Mouse (Mus musculus) kidney, adult 2 months (tissue): ENCODE results near the gene Ankle1. TPM values are rescaled to one million over a fixed set of nuclear protein-coding genes. Genes with fewer than 3 reads are reported as not detected.

Experiments used
- DNase-seq: peaks from one replicate; pipeline ENCODE4 v3.0.0; 2021
- H3K27ac ChIP-seq: fragments of 200-500 bp; 2 replicates; pipeline ENCODE4 v1.5.1; 2012; ENCODE audit warnings: low read depth, low read length, control low read depth, inconsistent platforms; ENCODE audit not compliant: insufficient read depth
- H3K27me3 ChIP-seq: fragments of 200-500 bp; replicated peaks from 2 replicates; pipeline ENCODE4 v1.6.1; 2012; ENCODE audit warnings: mild to moderate bottlenecking, moderate library complexity, low read length, inconsistent platforms; ENCODE audit not compliant: control insufficient read depth, insufficient read depth
- H3K36me3 ChIP-seq: fragments of 200-500 bp; 2 replicates; pipeline ENCODE4 v1.6.1; 2012; ENCODE audit warnings: mild to moderate bottlenecking, moderate library complexity, low read length, inconsistent platforms; ENCODE audit not compliant: control insufficient read depth, insufficient read depth
- H3K4me1 ChIP-seq: fragments of 200-500 bp; 2 replicates; pipeline ENCODE4 v1.6.1; 2011; ENCODE audit warnings: low read length; ENCODE audit not compliant: control insufficient read depth, insufficient read depth
- H3K4me3 ChIP-seq: fragments of 200-500 bp; 2 replicates; pipeline ENCODE4 v1.5.1; 2011; ENCODE audit warnings: mild to moderate bottlenecking, low read depth, low read length, control low read depth; ENCODE audit not compliant: insufficient read depth
- CTCF ChIP-seq: fragments of 200-500 bp; conservative IDR thresholded peaks from 2 replicates; pipeline ENCODE4 v1.5.1; 2011; ENCODE audit warnings: low read depth, mild to moderate bottlenecking, control low read depth, low read length, moderate library complexity, mixed read lengths; ENCODE audit not compliant: insufficient read depth, insufficient read length
- POLR2A ChIP-seq: fragments of 200-500 bp; IDR thresholded peaks from one replicate; pipeline ENCODE4 v1.6.1; 2011; ENCODE audit warnings: low read depth, low read length, control low read depth
- WGBS: fragments of 180-500 bp; shearing (Covaris S2); methylation state at CpG from one replicate; pipeline ENCODE4 v1.1.7; 2018; 5-methylcytosine and 5-hydroxymethylcytosine counted together
- polyA plus RNA-seq: library from polyadenylated mRNA; depleted of rRNA; stranded (reverse); fragments of >200 nt; gene quantifications from 2 replicates; pipeline ENCODE4 v1.2.3, GENCODE M21; 2012

Gene Ankle1
- polyA plus RNA-seq, 1 experiment = 0.28 TPM

DNA sequence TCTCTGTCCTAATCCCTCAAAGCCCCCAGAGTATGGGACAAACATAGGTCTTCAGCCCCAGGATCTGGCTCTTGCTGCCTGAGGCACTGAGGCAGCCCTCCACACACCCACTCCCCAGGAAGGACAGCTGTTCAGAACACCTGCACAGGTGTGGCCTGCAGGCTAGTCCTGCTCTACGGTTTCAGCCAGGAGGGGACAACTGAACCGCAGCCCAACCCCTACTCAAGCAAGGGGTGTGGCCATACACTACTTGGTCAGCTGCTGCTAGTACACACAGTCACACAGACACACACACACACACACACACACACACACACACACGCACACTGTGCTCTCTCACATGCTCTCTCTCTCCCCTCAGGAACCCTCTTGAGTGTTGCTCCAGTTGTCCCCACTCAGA, 21.9 kb upstream of the Ankle1 start:
- H3K27ac ChIP-seq = peak overlapping the region; percentile 96
- H3K27me3 ChIP-seq = no peaks in the 10 kb centered on the region
- no peaks in the 10 kb centered on the region for H3K36me3 ChIP-seq
- H3K4me3 ChIP-seq = no peak overlapping the region
- DNase-seq = no peak
- H3K4me1 ChIP-seq = peaks cover 22% of the 10 kb centered on the region
- no peak for TF ChIP-seq CTCF
- TF ChIP-seq POLR2A = no peak
- WGBS = 33% methylated on average over 3 of the region's 3 CpGs

DNA sequence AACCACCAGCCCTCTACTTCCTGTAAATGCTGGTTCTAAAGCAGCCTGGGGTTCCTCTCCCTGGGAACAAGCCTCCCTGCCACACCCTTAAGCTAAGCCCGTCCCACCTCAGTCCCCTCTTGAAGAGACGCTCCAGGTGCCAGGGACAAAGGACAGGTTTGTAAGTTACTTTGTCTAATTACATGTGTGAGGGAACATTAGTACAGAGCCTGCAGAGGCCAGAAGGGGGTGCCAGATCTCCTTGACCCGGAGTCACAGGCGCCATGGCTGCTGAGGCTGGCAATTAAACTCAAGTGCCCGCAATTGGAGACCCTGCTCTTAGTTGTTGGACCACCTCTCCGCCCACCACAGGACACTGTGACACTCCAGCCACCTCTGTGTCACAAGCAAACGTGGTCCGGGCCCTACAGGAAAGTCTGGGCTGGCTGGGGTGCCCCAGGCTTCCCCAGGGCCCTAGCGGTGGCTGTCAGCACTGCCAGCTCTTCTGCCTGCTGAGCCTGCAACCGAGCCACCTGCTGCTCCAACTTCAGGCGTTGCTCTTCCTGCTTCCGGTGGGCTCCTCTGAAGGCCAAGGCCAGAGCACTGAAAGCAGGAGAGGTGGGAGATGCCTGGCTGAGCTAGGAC, 20.5 kb upstream of the Ankle1 start:
- Histone ChIP-seq H3K36me3 (no peaks in the 10 kb centered on the region), H3K4me3 (no peak overlapping the region), H3K4me1 (peaks cover 17% of the 10 kb centered on the region), H3K27me3 (no peaks in the 10 kb centered on the region), H3K27ac (no peak overlapping the region)
- DNase-seq = peak; percentile 30
- 89% methylated on average over 12 of the region's 12 CpGs for WGBS
- TF ChIP-seq POLR2A (no peak), CTCF (peak; percentile 29; the same call in 1 of the 2 replicates)

DNA sequence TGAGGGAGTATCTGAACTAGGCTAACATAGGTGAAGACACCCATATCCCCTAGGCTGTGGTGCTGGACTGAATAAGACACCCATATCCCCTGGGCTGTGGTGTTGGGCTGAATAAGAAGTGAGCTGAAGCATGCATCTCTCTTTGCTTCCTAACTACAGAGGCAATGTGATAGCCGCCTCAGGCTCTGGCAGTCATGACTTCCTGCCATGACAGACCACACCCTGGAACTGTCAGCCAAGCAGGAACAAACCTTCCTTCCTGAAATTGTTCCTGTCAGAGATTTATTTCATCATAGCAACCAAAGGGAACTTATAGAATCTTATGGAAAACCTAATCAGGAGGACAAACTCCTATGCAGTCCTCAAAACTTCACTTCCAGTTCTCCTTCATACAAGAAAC, 17.5 kb upstream of the Ankle1 start:
- Histone ChIP-seq H3K4me1 (peaks cover 8% of the 10 kb centered on the region), H3K4me3 (no peak overlapping the region), H3K36me3 (no peaks in the 10 kb centered on the region), H3K27ac (peak overlapping the region; percentile 43; the same call in 1 of the 2 replicates), H3K27me3 (no peaks in the 10 kb centered on the region)
- 62% methylated on average over 1 of the region's 1 CpGs for WGBS
- DNase-seq = peak; percentile 64
- TF ChIP-seq POLR2A = no peak
- no peak for TF ChIP-seq CTCF

DNA sequence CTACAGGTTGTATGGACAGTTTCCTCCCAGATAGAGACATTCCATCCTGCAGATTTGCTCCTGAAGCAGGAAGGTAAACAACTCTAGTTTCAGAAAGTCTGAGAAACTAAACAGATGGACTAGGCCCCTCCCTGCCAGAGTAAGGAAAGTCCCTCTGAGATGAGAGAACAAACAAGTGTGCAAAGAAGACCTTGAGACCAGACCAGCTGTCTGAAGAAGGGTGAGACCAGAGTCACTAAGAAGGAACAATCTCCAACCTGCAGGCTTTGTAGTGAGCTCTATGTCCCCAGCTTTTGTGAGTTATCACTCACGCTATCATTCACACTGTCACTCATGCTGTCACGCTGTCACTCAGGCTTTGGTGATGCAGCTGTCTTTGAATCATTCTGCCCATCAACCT, 14.1 kb upstream of the Ankle1 start:
- Histone ChIP-seq H3K27me3 (no peaks in the 10 kb centered on the region), H3K27ac (no peak overlapping the region), H3K36me3 (no peaks in the 10 kb centered on the region), H3K4me3 (no peak overlapping the region), H3K4me1 (peaks cover 3% of the 10 kb centered on the region; the same call in 1 of the 2 replicates)
- DNase-seq = no peak
- 92% methylated on average over 2 of the region's 2 CpGs for WGBS
- TF ChIP-seq CTCF = no peak
- TF ChIP-seq POLR2A = no peak

GRCm38 (mm10) chr8:71392391-71392790, 13.4 kb upstream of the Ankle1 start:
- 81% methylated on average over 5 of the region's 5 CpGs for WGBS
- H3K4me3 ChIP-seq = no peak overlapping the region
- H3K27me3 ChIP-seq = no peaks in the 10 kb centered on the region
- DNase-seq = no peak
- no peaks in the 10 kb centered on the region for H3K36me3 ChIP-seq
- H3K27ac ChIP-seq = no peak overlapping the region
- peaks cover 3% of the 10 kb centered on the region; the same call in 1 of the 2 replicates for H3K4me1 ChIP-seq
- no peak for TF ChIP-seq POLR2A
- TF ChIP-seq CTCF = no peak

- peak; percentile 57 for DNase-seq
- 28% methylated on average over 3 of the region's 3 CpGs for WGBS
- Histone ChIP-seq H3K27me3 (no peaks in the 10 kb centered on the region), H3K36me3 (no peaks in the 10 kb centered on the region), H3K4me1 (peaks cover 4% of the 10 kb centered on the region; the same call in 1 of the 2 replicates), H3K4me3 (peak overlapping the region; percentile 10; the same call in 1 of the 2 replicates), H3K27ac (no peak overlapping the region)
- TF ChIP-seq CTCF (no peak), POLR2A (no peak)
These were observed 12.9 kb upstream of the Ankle1 start for GRCm38 (mm10) chr8:71392871-71393270.

DNA sequence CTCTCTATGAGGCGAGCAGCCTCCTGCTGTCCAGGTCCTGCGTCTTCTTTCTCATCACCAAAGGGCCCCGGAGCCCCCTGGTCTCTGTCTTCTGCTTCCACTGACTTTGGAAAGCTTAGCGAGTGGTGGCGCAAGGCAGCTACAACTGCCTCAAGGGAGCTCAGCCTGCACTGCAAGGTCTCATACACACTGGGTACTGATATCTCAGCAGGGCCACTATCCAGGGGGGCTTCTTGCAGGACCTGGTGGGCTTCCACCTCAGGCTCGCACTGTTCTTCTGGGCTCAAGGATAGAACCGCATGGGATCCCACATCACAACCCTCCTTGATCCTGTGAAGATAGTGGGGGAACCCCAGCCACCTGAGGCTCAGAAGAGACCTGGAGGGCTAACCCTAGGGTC, 11.3 kb upstream of the Ankle1 start:
- Histone ChIP-seq H3K4me1 (peaks cover 5% of the 10 kb centered on the region; the same call in 1 of the 2 replicates), H3K27ac (peak overlapping the region; percentile 75; the same call in 1 of the 2 replicates), H3K27me3 (no peaks in the 10 kb centered on the region), H3K4me3 (peak overlapping the region; percentile 59), H3K36me3 (no peaks in the 10 kb centered on the region)
- DNase-seq = no peak
- TF ChIP-seq POLR2A = no peak
- no peak for TF ChIP-seq CTCF
- WGBS = 82% methylated on average over 7 of the region's 7 CpGs

DNA sequence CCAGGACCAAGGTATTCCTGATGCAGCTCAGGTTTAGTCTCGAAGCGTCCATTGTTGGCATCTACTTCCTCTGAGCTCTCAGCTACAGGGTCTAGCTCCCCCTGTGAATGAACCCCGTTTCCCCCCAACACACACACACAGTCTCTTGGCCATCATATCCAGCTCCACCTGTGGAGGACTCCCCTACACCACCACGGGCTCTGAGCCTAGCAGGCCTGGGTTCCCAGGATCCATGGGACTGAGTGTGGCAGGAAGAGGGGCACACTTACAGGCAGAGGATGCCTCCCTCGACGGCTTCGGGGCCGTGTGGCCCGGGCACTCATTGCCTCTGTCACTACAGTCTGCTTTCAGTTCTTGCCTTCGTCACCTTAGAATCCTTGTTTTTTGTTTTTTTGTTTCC, 10.7 kb upstream of the Ankle1 start:
- Histone ChIP-seq H3K27me3 (no peaks in the 10 kb centered on the region), H3K4me1 (peaks cover 5% of the 10 kb centered on the region; the same call in 1 of the 2 replicates), H3K27ac (peak overlapping the region; percentile 75), H3K4me3 (peak overlapping the region; percentile 59), H3K36me3 (no peaks in the 10 kb centered on the region)
- TF ChIP-seq CTCF (no peak), POLR2A (no peak)
- 73% methylated on average over 10 of the region's 10 CpGs for WGBS
- no peak for DNase-seq
